Mouse (Mus musculus) kidney, embryonic 16.5 days (tissue): ENCODE data around the gene Fas. TPM values are rescaled to one million over a fixed set of nuclear protein-coding genes. Genes with fewer than 3 reads are reported as not detected.
A peak's percentile ranks its signal among the peaks of the same experiment; 100 is the strongest.

Experiments used
- ATAC-seq: fragments of 200-750 bp; cut with Nextera tagmentation; 2 replicates; pipeline ENCODE4 v1.8.0; 2017; ENCODE audit warnings: moderate TSS enrichment; ENCODE audit not compliant: low FRiP score, low TSS enrichment
- H3K27ac ChIP-seq: fragments of 300-500 bp; sonication (generic); 2 replicates; pipeline ENCODE4 v1.5.1; 2014; ENCODE audit warnings: low read length
- H3K27me3 ChIP-seq: fragments of 300-500 bp; sonication (generic); 2 replicates; pipeline ENCODE4 v1.6.1; 2014; ENCODE audit warnings: low read length, control low read depth, mixed read lengths; ENCODE audit not compliant: insufficient read depth
- H3K36me3 ChIP-seq: fragments of 300-500 bp; sonication (generic); 2 replicates; pipeline ENCODE4 v1.6.1; 2014; ENCODE audit warnings: low read length, control low read depth, mixed read lengths; ENCODE audit not compliant: insufficient read depth
- H3K4me1 ChIP-seq: fragments of 300-500 bp; sonication (generic); 2 replicates; pipeline ENCODE4 v1.6.1; 2014; ENCODE audit warnings: low read length, control low read depth, mixed read lengths; ENCODE audit not compliant: insufficient read depth
- H3K4me2 ChIP-seq: fragments of 300-500 bp; sonication (generic); replicated peaks from 2 replicates; pipeline ENCODE4 v1.6.1; 2014; ENCODE audit warnings: low read depth, low read length
- H3K4me3 ChIP-seq: fragments of 300-500 bp; sonication (generic); 2 replicates; pipeline ENCODE4 v1.5.1; 2014; ENCODE audit warnings: mild to moderate bottlenecking, low read length
- H3K9ac ChIP-seq: fragments of 300-500 bp; sonication (generic); replicated peaks from 2 replicates; pipeline ENCODE4 v1.6.1; 2014; ENCODE audit warnings: low read length
- H3K9me3 ChIP-seq: fragments of 300-500 bp; sonication (generic); 2 replicates; pipeline ENCODE4 v1.6.1; 2016; ENCODE audit warnings: low read length, control low read depth
- WGBS: fragments of 180-500 bp; shearing (Covaris S2); extraction: QIAGEN DNeasy Blood & Tissue Kit; methylation state at CpG from one replicate; pipeline ENCODE4 v1.1.7; 2014; 5-methylcytosine and 5-hydroxymethylcytosine counted together
- polyA plus RNA-seq: library from polyadenylated mRNA; unstranded; fragments of >200 nt; fragmentation: Nextera tagmentation; extraction: Ambion mirVana; gene quantifications from 2 replicates; pipeline ENCODE4 v1.2.1, GENCODE M21; 2015

Gene Fas
- polyA plus RNA-seq, 1 experiment from 2014 or later: 5.3 TPM

DNA sequence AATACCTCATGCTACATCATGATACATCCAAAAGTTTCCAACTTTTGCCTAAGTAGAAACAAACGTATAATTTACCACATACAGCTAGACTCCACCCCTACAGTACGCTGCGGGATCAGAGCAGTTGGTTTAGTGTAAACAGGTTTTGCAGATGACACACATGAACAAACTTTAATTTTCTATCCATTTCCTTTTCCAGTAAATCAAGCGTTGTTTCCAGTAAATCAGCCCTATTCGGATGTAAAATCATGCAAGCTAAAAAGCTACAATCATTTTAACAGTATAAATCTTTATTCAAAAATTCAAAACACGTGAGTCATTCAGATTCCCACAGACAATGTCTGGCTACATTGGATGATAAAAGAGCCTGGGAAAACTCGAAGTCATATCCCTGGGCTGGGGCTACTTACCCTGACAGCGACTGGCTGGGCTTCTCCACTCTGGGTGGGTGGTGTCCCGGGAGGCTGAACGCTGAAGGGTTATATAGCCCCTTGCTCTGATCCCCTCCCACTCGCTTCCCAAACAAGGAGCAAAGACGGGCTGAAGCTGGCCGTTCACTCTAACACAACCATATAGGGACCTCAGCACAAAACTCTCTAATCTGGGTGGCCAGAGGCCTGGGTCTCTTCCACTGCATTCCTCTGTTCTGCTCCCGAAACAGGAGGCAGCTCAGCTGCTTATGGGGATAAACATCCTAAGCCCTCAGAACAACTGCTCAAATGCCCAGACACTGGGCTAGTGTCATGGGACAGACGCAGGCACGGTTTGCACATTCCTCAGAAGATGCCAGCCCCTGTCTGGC, 35.4 kb upstream of the Fas start, which contains the start of gene Acta2:
Gene Acta2 (minus strand): TSS at position 711 of the 802 bp plus-strand sequence.
- 26% methylated on average over 16 of the region's 16 CpGs for WGBS

GRCm38 (mm10) chr19:34256149-34256548, 34.3 kb upstream of the Fas start:
- Histone ChIP-seq H3K27me3 (no peaks in the 10 kb centered on the region), H3K36me3 (no peaks in the 10 kb centered on the region), H3K4me1 (0 out of 2 replicates have a peak, but pooled peaks cover 25% of the 10 kb centered on the region), H3K9ac (no peak overlapping the region), H3K27ac (no peak overlapping the region), H3K9me3 (no peaks in the 10 kb centered on the region), H3K4me3 (no peak overlapping the region), H3K4me2 (no peak overlapping the region)
- ATAC-seq: no peak
- WGBS: 50% methylated on average over 5 of the region's 5 CpGs

More for the DNA sequence above, 35.4 kb upstream of the Fas start, which contains the start of gene Acta2:
- Histone ChIP-seq H3K9me3 (no peaks in the 10 kb centered on the region), H3K4me1 (0 out of 2 replicates have a peak, but pooled peaks cover 25% of the 10 kb centered on the region), H3K9ac (peak within 1 kb of the TSS; percentile 67), H3K4me3 (peak within 1 kb of the TSS; percentile 43), H3K4me2 (peak within 1 kb of the TSS; percentile 38), H3K27me3 (no peaks in the 10 kb centered on the region), H3K27ac (peak within 1 kb of the TSS; percentile 70), H3K36me3 (no peaks in the 10 kb centered on the region)
- peak; percentile 94 for ATAC-seq

DNA sequence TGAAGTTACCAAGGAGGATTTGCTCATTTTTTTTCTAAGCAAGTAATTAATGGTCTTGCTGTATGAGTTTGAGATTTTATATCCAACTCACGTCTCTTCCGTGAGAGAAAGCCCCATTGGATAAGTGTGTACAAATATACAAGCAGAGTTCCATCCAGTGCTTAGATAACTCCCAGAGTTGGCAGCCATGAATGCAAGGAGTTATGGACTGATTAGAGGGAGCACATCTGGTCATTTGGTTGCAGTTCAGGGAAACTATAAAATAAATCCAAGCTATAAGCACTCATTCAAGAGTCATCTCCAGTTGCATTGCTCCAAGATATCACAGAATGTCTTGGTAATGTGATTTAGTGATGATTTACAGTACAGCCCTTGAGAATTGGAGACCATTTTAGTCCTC, 33.5 kb upstream of the Fas start:
- Histone ChIP-seq H3K9ac (no peak overlapping the region), H3K36me3 (no peaks in the 10 kb centered on the region), H3K4me1 (0 out of 2 replicates have a peak, but pooled peaks cover 18% of the 10 kb centered on the region), H3K27me3 (no peaks in the 10 kb centered on the region), H3K9me3 (no peaks in the 10 kb centered on the region), H3K4me3 (no peak overlapping the region), H3K27ac (no peak overlapping the region), H3K4me2 (no peak overlapping the region)
- WGBS: 73% methylated on average over 2 of the region's 2 CpGs
- no peak for ATAC-seq

DNA sequence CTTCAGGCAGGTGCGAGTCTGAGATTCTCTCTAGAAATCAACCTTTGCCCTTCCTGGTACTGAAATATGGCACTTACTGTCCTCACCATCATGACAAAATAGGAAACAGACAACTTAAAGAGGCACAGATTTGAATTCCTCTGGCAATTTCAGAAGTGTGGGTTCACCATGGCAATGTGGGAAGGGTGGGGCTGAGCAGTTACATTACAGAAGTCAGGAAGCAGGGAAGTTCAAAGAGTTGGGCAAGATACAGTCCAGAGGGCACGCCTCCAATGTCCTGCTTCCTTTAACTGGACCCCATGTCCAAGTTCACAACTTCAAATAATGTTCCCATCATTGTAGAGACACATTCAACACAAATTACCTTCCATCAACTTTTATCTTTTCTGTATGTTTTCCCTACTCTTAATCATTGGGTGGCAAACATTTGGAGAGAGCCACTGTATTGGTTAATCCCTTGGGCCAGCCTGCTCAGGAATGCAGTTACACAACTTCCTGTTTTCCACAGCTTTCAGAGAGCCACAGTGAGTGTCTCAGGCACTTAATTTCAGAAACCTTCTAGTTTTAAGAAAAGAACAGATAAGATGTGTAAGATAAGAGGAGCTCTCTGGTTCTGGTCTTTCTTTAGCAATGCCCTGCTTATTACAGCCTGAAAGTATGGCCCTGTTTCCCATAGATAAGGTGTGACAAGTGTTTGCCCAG, 28.0 kb upstream of the Fas start:
- H3K4me3 ChIP-seq: no peak overlapping the region
- no peaks in the 10 kb centered on the region for H3K36me3 ChIP-seq
- no peak for ATAC-seq
- no peaks in the 10 kb centered on the region for H3K27me3 ChIP-seq
- H3K4me1 ChIP-seq: no peaks in the 10 kb centered on the region
- WGBS: 79% methylated on average over 2 of the region's 2 CpGs
- H3K9me3 ChIP-seq: no peaks in the 10 kb centered on the region
- no peak overlapping the region for H3K27ac ChIP-seq
- H3K4me2 ChIP-seq: no peak overlapping the region
- H3K9ac ChIP-seq: no peak overlapping the region

DNA sequence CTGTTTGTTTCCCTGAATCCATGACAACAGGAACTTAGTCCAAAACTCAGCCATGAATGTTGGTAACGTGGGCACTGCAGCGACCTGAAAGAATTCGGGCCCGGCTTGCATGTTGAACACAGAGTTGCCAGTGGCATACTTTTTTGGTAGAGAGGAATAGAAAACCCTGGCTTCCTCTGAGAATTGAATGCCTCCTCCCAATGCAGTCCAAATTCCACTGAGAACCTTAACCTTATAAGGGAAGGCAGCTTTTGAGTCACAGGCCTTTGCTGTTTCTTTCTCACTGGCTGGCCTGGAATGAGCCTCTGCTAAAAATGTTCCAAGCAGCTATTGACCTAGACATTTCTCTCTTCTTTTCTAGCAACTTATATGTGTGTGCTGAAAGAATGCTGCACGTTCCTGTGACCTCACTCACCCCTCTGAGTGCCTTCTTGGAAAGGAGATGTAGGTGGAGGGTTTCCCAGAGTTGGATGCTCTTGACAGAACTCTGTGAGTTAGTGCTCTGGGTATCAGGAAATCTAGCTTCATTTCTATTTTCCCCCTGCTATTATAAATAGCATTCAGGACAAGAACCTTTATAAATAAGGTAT, 24.8 kb upstream of the Fas start:
- ATAC-seq: no peak
- 75% methylated on average over 5 of the region's 5 CpGs for WGBS
- Histone ChIP-seq H3K27me3 (no peaks in the 10 kb centered on the region), H3K4me1 (no peaks in the 10 kb centered on the region), H3K27ac (0 out of 2 replicates have a peak overlapping the region, but pooled peaks have one; percentile 43), H3K36me3 (no peaks in the 10 kb centered on the region), H3K9ac (no peak overlapping the region), H3K9me3 (no peaks in the 10 kb centered on the region), H3K4me2 (no peak overlapping the region), H3K4me3 (no peak overlapping the region)

- Histone ChIP-seq H3K27me3 (no peaks in the 10 kb centered on the region), H3K4me1 (no peaks in the 10 kb centered on the region), H3K9me3 (no peaks in the 10 kb centered on the region), H3K9ac (no peak overlapping the region), H3K4me2 (no peak overlapping the region), H3K27ac (no peak overlapping the region), H3K36me3 (no peaks in the 10 kb centered on the region), H3K4me3 (no peak overlapping the region)
- 54% methylated on average over 1 of the region's 1 CpGs for WGBS
- ATAC-seq: no peak
Observed at GRCm38 (mm10) chr19:34268991-34269390, 21.5 kb upstream of the Fas start.

- Histone ChIP-seq H3K27ac (no peak overlapping the region), H3K9ac (no peak overlapping the region), H3K27me3 (no peaks in the 10 kb centered on the region), H3K4me1 (no peaks in the 10 kb centered on the region), H3K4me3 (no peak overlapping the region), H3K9me3 (no peaks in the 10 kb centered on the region), H3K36me3 (no peaks in the 10 kb centered on the region), H3K4me2 (no peak overlapping the region)
- 83% methylated on average over 11 of the region's 11 CpGs for WGBS
- no peak for ATAC-seq
Observed at GRCm38 (mm10) chr19:34270106-34270726, 20.2 kb upstream of the Fas start.

- no peaks in the 10 kb centered on the region for H3K4me1 ChIP-seq
- H3K4me3 ChIP-seq: no peak overlapping the region
- H3K27ac ChIP-seq: no peak overlapping the region
- H3K9me3 ChIP-seq: no peaks in the 10 kb centered on the region
- WGBS: 93% methylated on average over 13 of the region's 13 CpGs
- no peaks in the 10 kb centered on the region for H3K27me3 ChIP-seq
- H3K36me3 ChIP-seq: no peaks in the 10 kb centered on the region
- no peak for ATAC-seq
- H3K9ac ChIP-seq: no peak overlapping the region
- no peak overlapping the region for H3K4me2 ChIP-seq
Observed at GRCm38 (mm10) chr19:34270824-34271464, 19.5 kb upstream of the Fas start.

GRCm38 (mm10) chr19:34273073-34273472, 17.4 kb upstream of the Fas start:
- no peaks in the 10 kb centered on the region for H3K27me3 ChIP-seq
- H3K4me1 ChIP-seq: no peaks in the 10 kb centered on the region
- H3K4me3 ChIP-seq: no peak overlapping the region
- no peak overlapping the region for H3K27ac ChIP-seq
- H3K9ac ChIP-seq: no peak overlapping the region
- WGBS: 98% methylated on average over 1 of the region's 1 CpGs
- H3K9me3 ChIP-seq: no peaks in the 10 kb centered on the region
- H3K36me3 ChIP-seq: no peaks in the 10 kb centered on the region
- no peak overlapping the region for H3K4me2 ChIP-seq
- no peak for ATAC-seq
